Mouse (Mus musculus): Measurements from ENCODE around the gene Mrps22.

The Mrps22 gene

DNA sequence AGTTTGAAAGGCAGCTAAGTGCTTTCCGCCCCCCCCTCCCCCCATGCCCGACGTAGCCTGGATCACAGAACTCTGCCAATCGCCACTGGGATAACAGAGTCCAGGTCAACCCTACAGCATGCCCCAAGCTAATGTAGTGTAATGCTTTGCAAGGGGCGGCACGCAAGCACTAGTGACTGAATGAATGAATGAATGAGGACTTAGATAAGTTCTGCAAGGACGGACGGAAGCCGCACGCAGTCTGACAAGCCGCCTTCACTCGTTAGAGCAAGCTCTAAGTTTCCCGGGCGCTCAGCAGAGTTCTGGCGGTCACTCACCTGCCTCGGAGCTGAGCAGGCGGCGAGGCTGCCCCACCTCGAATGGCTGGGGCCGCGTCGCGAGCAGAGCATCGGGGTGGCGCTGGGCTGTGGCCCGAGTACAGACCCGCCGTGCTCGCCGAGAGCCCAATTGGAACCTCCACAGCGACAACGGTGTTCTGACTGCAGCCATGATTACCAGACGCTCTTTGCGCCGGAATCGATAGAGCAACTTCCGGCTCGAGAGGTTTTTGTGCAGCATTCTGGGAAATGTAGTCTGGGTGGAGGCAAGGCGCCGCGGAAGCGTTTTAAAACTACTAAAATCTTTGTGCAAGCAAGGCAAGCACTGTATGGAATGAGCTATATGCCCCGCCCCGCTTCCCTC lies at the start of gene Mrps22:
TSS of gene Mrps22 (minus strand) at position 505 of the 681 bp plus-strand sequence.
- DNase-seq (ENCODE audit: low spot score): peak; percentile 76

DNA sequence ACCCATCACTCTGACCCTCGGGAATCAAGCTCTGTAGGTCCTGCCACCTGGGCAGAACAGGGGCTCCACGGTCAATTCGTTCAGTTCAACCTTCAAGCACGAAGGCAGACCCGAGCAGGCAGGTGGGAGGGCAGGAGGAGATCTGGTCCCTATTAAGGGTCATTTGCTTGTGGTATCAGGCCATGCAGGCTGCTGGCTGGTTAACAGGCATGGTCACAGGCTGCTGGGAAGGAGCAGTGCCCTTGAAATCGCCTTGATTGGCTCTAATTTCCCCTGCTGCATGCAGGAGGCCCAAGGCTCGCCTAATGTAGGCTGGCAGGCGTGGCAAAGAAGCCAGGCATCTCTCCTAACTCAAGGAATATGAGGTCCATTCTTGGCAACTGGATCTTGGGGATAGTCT lies 49.1 kb upstream of the Mrps22 start:
- no peak for DNase-seq (ENCODE audit: low spot score)

DNA sequence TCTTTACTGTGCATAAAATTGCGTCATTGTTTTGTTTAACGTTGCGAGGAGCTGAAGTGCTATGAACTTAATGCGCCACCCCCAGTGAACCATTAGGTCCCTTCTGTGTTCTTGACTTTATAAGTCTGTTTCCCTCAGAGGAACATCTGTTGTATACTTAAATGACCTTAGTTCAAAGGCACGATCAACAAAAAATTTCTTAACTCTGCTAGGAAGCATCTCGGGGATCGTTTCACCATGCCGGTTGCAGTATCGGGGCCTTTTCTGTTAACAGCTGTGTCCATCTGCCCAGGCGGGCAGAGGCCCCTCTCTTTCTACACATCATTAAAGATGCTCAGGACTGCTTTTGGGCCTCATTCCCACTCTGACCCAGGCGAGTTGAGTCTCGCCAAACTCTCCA lies 46.0 kb upstream of the Mrps22 start:
- DNase-seq (ENCODE audit: low spot score): no peak

DNA sequence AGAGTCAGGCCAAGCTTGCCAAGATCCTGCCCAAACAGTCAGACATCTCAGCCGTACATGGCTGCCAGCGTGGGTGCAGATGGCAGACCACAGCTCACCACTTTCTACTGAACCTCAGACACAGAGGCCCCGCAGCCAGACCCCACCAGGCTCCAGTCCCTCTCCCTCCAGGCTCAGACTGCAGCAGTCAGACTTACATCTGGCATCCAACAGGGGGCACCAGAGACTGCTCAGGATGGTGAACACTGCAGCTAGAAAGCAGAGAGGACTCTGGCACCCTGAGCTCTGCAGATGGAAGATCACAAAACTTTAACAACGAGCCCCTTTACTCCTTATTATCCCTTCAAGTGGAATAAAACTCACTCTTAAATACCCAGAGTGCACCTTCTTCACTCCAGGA lies 44.3 kb upstream of the Mrps22 start:
- DNase-seq (ENCODE audit: low spot score): peak; percentile 76

DNA sequence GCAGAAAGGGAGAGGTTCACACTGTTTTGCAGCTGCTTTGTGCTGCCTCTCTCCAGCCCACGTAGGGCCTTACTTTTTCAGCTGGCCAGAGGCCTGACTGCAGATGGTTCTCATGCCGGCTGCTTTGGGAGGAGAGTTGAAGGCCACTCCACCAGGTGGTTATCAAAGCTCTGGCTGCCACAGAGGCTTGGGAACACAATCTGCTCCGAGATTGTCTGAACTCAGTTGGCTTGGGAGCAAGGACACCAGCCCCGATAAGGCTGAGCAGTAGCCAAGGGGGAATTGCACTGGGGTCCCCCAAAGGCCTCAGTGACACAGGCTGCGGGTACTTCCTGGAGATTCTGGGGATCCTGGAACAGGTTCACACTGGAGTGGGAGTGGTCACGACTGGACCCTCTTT lies 40.7 kb upstream of the Mrps22 start:
- peak; percentile 58 for DNase-seq (ENCODE audit: low spot score)

DNA sequence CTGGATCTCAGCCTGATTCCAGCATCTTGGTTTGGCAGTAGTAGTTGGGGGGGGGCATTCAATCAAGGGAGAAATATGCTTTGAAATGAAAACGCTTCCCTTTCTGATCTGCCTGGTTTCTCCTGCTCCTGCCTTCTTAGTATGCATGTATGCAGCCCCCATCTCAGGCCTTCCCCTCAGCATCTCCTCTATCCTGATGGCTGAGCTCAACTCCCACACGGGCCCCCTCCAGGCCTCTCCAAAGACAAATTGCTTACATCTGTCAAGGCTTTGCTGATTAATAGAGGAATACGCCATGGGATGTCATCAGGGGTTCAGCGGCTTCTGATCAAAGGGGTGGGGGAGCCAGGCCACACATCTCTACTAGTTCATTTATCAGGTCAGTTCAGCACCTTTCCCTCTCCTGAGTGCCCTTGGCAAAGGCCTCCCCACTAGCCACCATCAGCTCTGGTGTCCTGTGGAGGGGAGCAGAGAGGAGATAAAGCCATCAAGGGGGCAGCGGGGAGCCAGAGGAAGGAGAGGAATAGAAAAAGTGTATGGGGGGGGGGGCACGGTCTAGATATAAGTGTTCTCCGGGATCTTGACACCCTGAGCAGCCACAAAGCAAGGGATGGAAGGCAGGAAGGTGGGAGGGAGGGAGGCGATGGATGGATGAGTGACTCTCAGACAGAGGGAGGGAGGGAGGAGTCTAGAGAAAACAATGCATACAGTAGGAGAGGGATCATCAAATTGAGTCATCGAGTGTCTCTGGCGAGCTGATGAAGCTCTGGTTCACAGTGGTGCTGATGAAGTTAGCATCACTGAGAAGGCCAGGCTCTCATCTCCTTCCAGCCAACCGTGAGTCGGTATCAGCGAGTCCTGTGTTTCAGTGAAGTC lies 32.1 kb upstream of the Mrps22 start:
- DNase-seq (ENCODE audit: low spot score): no peak

DNA sequence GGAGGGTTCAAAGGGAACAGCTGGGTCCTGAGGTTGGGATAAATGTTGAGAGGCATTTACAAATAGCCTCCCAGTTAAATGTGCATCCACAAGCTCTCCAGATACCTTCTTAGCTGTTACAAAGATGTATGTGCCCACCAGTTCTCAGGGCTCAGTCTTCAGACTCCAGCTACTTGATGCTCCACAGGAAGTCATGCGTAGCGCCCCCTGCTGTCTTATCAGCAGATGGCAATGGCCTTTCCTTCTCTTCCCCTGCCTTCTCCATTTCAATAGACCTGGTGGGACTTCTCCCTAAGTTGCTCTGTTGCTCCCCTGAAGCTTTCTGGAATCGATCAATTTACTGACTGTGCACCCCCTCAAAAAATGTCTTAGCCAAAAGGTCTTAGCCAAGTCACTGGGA lies 27.0 kb upstream of the Mrps22 start:
- DNase-seq (ENCODE audit: low spot score): no peak

DNA sequence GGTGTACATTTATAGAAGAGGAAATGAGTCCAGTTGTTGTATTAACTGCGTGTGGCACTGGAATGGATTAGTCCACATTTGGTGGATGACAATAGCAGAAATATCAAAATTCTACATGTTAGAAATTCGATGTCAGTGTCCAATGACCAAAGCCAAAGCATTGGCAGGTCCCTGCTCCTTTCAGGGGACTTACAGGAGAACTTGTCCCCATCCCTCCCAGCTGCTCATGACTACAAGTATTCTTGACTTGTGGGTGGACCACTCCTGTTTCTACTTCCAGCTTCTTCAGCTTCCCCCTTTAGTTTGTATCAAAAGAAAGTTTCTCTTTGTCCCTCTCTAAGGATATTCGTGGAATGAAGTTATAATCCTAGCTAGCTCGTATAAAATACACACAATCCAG lies 3.4 kb upstream of the Mrps22 start:
- DNase-seq (ENCODE audit: low spot score): no peak

DNA sequence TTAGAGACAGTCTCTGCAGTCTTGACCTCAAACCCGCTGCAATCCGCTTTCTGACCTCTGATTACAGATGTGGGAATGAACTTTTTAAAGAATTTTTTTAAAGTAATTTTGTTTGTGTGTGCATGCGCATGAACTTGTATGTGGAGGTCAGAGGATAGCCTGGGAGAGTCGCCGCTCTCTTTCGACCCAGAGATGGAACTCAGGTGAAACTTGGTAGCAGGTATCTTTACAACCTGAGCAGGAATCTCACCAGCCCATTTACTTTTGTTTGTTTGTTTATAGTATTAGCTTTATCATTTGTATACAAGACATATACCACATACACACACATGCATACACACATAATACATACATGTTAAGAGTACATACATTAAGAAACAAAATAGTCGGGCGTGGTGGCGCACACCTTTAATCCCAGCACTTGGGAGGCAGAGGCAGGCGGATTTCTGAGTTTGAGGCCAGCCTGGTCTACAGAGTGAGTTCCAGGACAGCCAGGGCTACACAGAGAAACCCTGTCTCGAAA lies 438 bp upstream of the Mrps22 start:
- no peak for DNase-seq (ENCODE audit: low spot score)

DNA sequence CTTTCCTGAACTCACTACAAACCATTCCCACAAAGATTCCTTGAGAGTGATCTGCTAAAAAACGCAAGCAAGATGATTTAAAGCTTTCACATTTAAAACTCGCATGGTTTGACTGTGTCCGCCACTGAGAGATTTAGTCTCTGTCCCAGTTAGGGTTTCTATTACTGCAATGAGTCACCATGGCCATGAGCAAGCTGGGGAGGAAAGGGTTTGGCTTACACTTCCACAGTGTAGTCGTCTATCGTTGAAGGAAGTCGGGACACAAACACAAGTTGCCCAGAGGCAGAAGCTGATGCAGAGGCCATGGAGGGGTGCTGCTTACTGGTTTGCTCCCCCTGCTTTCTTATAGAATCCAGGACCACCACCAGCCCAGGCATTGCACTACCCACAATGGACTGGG lies 1.4 kb downstream of the Mrps22 start:
- DNase-seq (ENCODE audit: low spot score): no peak

DNA sequence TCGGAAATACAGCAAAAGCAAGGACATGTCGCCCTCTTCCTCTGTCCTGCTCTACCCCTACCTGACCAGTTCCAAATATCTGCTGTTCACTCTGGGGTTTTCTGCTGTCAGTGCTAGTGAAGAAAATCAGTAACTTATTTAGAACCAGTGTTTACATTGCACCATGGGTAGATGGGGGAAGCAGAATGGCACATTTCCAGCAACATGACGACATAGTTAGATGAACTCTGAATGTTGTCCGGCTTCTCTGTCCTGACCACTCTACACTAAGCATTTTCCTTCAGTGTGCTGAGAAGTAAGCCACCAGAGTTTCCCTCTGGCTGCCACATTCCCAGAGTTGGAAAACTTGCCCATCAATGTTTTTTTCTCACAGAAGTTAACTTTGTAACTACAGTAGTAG lies 17.6 kb downstream of the Mrps22 start:
- DNase-seq (ENCODE audit: low spot score): no peak

DNA sequence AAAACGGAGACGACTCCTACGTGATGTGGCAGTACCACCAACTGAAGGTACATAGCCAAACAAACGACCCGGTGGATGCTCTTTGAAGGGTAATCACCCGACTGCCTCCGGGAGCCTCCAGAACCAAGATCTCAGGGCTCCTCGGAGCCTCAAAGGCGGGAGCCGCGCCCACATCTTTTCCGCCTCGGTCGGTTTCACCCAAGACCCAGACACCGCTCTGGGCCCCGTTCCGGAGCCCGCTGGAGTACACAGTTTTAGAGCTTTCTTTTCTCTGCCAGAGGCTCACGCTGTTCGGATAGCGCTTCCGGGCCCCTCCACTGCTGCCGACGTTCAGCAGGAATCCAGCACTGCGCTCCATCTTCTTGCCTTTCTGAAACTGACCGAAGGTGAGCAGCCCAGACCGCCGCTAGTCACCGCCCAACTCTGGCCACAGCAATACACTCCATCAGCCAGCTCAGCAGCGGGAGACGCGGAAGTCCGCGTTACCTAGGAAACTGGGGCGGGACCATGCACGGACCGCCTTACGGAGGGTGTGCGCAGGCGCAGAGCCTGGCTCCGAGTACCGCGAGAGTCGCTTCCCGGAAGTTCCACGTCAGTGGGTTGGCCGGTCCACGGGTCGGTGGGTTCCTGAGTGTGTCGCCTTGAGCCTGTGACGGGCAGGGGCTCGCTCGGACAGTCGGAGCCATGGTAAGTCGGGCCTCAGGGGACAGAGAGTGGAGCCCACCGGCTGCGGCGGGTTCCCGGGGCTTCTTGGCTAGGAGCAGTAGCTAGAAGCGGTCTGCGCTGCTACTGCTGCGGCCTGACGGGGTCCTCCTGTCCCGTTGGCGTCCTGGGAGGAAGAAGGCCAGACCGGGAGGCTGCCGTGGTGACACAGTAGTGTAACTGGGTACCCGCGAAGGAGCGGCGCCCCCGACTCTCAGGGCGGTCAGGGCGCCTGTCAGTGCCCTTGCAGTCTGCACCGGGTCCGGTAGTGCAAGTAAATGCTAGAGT lies 38.0 kb downstream of the Mrps22 start, which contains the start of gene Copb2:
TSS of gene Copb2 (plus strand) at position 585 of the 990 bp plus-strand sequence.
- DNase-seq (ENCODE audit: low spot score): peak; percentile 99

DNA sequence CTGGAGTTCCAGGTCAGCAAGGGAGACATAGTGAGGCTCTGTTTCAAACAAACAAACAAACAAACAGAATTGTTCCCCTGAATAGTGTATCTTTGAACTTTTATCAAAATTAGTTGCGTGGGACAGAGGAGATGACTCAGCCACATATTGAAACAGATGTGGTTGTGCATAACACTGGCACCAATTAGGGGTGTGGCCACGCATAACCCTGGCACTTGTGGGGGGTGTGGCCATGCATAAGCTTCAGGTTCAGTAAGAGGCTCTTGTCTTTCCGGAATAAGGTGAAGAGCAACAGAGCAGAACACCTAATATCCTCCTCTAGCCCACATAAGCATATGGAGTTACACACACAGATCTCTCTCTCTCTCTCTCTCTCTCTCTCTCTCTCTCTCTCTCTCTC lies 57.4 kb downstream of the Mrps22 start:
- no peak for DNase-seq (ENCODE audit: low spot score)
